Mouse (Mus musculus) T-helper 17 cell (primary cell): ENCODE measurements around the gene 0610030E20Rik.

Experiments used
- in situ Hi-C, 2 experiments: fragments of 300-600 bp; cut with MboI, MseI; formaldehyde crosslinking; loops; 1 replicate in 1 of 2; 2 replicates in 1 of 2; pipeline ENCODE4 v1.15.1; 2025; ENCODE audit warnings: high pct_unique_total_duplicates in 2 of 2

Gene 0610030E20Rik

GRCm38 (mm10) chr6:72345633-72346032, 1.5 kb upstream of the 0610030E20Rik start:
- in situ Hi-C loops = loop anchor here in 1 of 2 experiments (5.0 to 25.0 kb wide), 2 partner anchors 207 to 758 kb away; no protein-coding TSS in a partner anchor

- in situ Hi-C loops = loop anchor here in 1 of 2 experiments (5.0 to 25.0 kb wide), 2 partner anchors 206 to 759 kb away; no protein-coding TSS in a partner anchor
These were observed 856 bp upstream of the 0610030E20Rik start for GRCm38 (mm10) chr6:72346261-72346660.

GRCm38 (mm10) chr6:72348411-72348810, 1.3 kb downstream of the 0610030E20Rik start:
- in situ Hi-C loops = loop anchor here in 1 of 2 experiments (5.0 to 25.0 kb wide), 2 partner anchors 204 to 761 kb away; no protein-coding TSS in a partner anchor

- in situ Hi-C loops = no loop called here
These were observed 3.1 kb downstream of the 0610030E20Rik start for GRCm38 (mm10) chr6:72350214-72350613.

GRCm38 (mm10) chr6:72352636-72353405, 5.7 kb downstream of the 0610030E20Rik start:
- in situ Hi-C loops = no loop called here

- in situ Hi-C loops = no loop called here
These were observed 6.9 kb downstream of the 0610030E20Rik start for GRCm38 (mm10) chr6:72354025-72354424.

GRCm38 (mm10) chr6:72355066-72355911, 8.2 kb downstream of the 0610030E20Rik start, which contains the start of gene Tmem150a:
TSS of gene Tmem150a (plus strand) at chr6:72355447.
- in situ Hi-C loops = loop anchor here in 1 of 2 experiments (5.0 kb wide), 1 partner anchor 37 kb away; the partner anchor contains the start of gene Vamp8

GRCm38 (mm10) chr6:72356001-72356532, 8.9 kb downstream of the 0610030E20Rik start:
- in situ Hi-C loops = loop anchor here in 1 of 2 experiments (5.0 kb wide), 1 partner anchor 36 kb away; the partner anchor contains the start of gene Vamp8

- in situ Hi-C loops = loop anchor here in 1 of 2 experiments (5.0 kb wide), 1 partner anchor 35 kb away; the partner anchor contains the start of gene Vamp8
These were observed 10.3 kb downstream of the 0610030E20Rik start for GRCm38 (mm10) chr6:72357164-72358079.

GRCm38 (mm10) chr6:72358086-72358764, 11.1 kb downstream of the 0610030E20Rik start:
- in situ Hi-C loops = loop anchor here in 1 of 2 experiments (5.0 kb wide), 1 partner anchor 34 kb away; the partner anchor contains the start of gene Vamp8

- in situ Hi-C loops = loop anchor here in 1 of 2 experiments (5.0 kb wide), 1 partner anchor 33 kb away; the partner anchor contains the start of gene Vamp8
These were observed 12.2 kb downstream of the 0610030E20Rik start for GRCm38 (mm10) chr6:72359343-72359742.

GRCm38 (mm10) chr6:72359891-72360598, 12.9 kb downstream of the 0610030E20Rik start:
- in situ Hi-C loops = loop anchor here in 1 of 2 experiments (5.0 kb wide), 1 partner anchor 32 kb away; the partner anchor contains the start of gene Vamp8

- in situ Hi-C loops = no loop called here
These were observed 13.4 kb downstream of the 0610030E20Rik start for GRCm38 (mm10) chr6:72360599-72360935.

- in situ Hi-C loops = no loop called here
These were observed 14.0 kb downstream of the 0610030E20Rik start for GRCm38 (mm10) chr6:72361121-72361551.

- in situ Hi-C loops = no loop called here
These were observed 15.3 kb downstream of the 0610030E20Rik start for GRCm38 (mm10) chr6:72362132-72363028.

GRCm38 (mm10) chr6:72364009-72364408, 16.9 kb downstream of the 0610030E20Rik start:
- in situ Hi-C loops = no loop called here

- in situ Hi-C loops = no loop called here
These were observed 17.9 kb downstream of the 0610030E20Rik start for GRCm38 (mm10) chr6:72364985-72365384.

GRCm38 (mm10) chr6:72366304-72366703, 19.2 kb downstream of the 0610030E20Rik start:
- in situ Hi-C loops = no loop called here
